Mouse (Mus musculus) Patski (cell line): ENCODE measurements around the gene Gm20696. TPM values are rescaled to one million over a fixed set of nuclear protein-coding genes. Genes with fewer than 3 reads are reported as not detected.
A peak's percentile ranks its signal among the peaks of the same experiment; 100 is the strongest.

Experiments used
- ATAC-seq: fragments of 100-300 bp; one replicate; pipeline ENCODE4 v1.8.0; 2021
- CTCF ChIA-PET: fragments of 350-600 bp; sonication (Branson Sonifier 250); formaldehyde crosslinking; loops from one replicate; lab custom pipeline; 2022; ENCODE audit warnings: inconsistent platforms; lab: Charles Lee
- POLR2A ChIA-PET: fragments of 350-600 bp; sonication (Branson Sonifier 250); formaldehyde crosslinking; loops from one replicate; lab custom pipeline; 2022; ENCODE audit warnings: antibody characterized with exemption, inconsistent platforms; lab: Charles Lee
- DNase-seq: peaks from one replicate; pipeline ENCODE4 v3.0.0-alpha.2; 2011; ENCODE audit warnings: low read depth, low spot score
- H3K27me3 ChIP-seq: fragments of 371-371 bp; one replicate; pipeline ENCODE4 v1.5.1; 2021
- CTCF ChIP-seq: fragments of 100-300 bp; IDR thresholded peaks from one replicate; pipeline ENCODE4 v1.5.1; 2021
- in situ Hi-C: fragments of 300-500 bp; cut with MboI; formaldehyde crosslinking; loops from 3 replicates; pipeline ENCODE4 v1.11.1; 2018; ENCODE audit warnings: low pct_unique_long_range_greater_than_20kb, mixed read lengths
- polyA plus RNA-seq: library from polyadenylated mRNA; unstranded; gene quantifications from one replicate; pipeline ENCODE4 v1.2.3, GENCODE M21; 2021

Gene Gm20696
- polyA plus RNA-seq, 1 experiment from 2014 or later = 0.15 TPM

DNA sequence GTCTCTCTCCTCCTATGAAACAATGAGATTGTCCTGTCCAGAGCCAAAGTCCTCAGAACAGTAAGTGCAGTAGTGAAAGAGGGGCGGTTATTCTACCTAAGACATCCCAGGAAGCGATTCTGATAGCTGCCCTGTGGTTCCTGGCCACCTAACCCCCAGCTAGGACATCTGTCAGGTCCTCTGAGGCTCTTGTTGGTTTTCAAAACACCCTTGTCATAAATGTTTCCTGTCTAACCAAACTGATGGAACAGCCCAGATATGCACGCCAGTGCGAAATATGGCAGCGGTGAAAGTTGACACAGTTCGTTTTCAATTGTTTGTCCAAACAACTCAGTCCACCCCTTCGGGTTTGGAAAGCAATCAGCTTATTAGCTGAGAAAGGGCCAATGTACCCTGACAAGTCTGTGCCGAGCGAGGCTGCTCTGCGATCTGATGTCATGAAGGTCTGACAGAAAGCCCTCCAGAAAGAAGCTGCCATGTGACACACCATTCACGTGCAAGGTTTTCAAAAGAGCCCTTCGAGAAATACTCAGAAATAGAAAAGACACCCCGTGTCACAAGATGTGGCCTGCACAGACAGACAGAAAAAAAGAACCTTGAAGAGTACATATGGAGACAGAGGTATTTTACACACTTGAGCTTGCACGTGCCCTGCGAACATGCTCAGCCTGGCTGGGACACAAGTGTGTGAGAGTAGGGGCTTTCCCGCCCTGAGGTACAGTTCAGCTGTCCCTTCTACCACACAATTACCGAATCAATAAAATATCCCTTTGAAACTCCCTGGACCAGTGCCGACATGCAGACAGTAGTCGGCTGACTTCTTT is 291.9 kb downstream of the Gm20696 start:
- ATAC-seq (no peak), DNase-seq (no peak)
- H3K27me3 ChIP-seq = no peaks in the 10 kb centered on the region
- ChIA-PET POLR2A (no interaction called here), CTCF (interaction anchor here (1.1 to 1.3 kb wide), 2 partner anchors 8 to 56 kb away, joined by 3 to 4 read pairs; no protein-coding TSS in a partner anchor)
- TF ChIP-seq CTCF = no peak
- in situ Hi-C loops = no loop called here

DNA sequence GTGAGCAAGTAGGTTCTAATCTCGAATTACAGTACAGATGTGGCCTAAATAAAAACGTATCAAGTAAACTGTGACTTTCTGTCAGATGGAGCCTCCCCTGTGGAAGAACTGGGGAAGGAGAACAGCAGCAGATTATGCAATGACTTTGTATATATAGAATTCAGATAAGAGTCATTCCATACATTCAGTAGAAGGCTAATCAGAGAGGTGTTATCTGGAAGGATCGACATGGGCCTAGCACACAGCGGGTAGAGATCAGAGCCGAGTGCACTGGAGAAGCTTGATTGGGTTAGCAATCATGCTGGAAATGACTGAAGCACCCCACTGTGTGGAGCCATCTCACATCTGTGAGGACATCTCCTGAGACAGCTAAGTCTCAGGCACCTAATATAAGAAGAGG is 294.2 kb downstream of the Gm20696 start:
- ChIA-PET POLR2A (no interaction called here), CTCF (no interaction called here)
- DNase-seq = no peak
- ATAC-seq = no peak
- no peaks in the 10 kb centered on the region for H3K27me3 ChIP-seq
- TF ChIP-seq CTCF = no peak
- in situ Hi-C loops = no loop called here

DNA sequence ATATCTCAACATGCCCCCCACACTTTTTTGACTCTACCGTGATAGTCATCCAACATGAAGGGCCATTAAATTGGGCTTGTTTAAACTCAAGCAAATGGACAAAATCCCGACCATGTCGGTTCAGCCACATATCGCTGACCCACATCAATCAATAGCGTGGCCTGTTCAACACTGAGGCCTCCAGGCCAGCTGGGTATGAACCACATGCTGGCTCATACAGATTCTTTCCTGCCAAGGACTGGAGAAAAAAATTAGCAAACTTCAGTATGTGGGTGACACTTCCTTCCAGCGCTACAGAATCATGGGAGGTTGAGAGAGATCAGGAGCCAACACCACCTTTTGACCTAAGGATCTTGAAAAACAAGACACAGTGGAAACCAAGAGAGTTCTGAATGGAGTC is 294.6 kb downstream of the Gm20696 start:
- CTCF ChIA-PET = no interaction called here
- no peaks in the 10 kb centered on the region for H3K27me3 ChIP-seq
- no peak for TF ChIP-seq CTCF
- ATAC-seq (no peak), DNase-seq (no peak)
- POLR2A ChIA-PET = no interaction called here
- in situ Hi-C loops = no loop called here

DNA sequence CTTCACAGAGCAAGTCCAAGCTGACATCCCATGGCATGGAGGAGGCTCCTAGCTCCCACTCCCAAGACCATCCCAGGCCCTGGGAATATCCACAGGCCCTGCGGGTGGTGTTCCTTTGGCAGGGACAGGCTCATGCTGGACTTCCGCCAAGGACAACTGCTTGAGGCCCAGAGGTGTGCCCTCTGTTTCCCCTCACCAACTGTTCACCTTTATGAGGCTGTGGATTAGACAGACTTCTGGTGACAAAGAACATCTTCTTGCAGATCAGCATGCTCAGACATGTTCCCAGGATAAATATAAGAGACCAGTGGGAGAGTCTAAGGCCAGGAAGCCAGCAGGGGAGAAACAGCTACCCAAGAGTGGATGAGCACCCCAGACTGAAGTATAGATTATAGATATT is 296.7 kb downstream of the Gm20696 start:
- TF ChIP-seq CTCF = no peak
- ATAC-seq (no peak), DNase-seq (no peak)
- ChIA-PET POLR2A (no interaction called here), CTCF (no interaction called here)
- in situ Hi-C loops = no loop called here
- no peaks in the 10 kb centered on the region for H3K27me3 ChIP-seq

DNA sequence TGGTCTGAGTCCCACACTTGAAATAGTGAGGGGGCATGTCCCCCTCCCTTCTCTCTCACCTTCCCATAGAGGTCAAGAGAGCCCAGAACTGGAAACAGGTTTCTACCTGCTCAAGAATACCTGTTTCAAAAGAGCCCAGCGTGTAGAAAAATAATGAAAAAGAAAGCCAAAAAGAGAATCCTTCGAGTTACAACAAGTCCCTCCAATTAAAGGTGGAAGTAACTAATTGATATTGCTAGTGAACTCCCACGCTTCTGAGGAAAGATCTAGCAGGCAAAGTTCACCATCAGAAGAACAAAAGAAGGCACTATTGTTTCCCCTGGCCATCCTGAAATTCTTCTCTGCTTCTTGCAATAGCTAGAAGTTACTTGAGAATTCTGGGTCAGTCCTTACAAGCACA is 297.4 kb downstream of the Gm20696 start:
- CTCF ChIA-PET = no interaction called here
- ATAC-seq = no peak

DNA sequence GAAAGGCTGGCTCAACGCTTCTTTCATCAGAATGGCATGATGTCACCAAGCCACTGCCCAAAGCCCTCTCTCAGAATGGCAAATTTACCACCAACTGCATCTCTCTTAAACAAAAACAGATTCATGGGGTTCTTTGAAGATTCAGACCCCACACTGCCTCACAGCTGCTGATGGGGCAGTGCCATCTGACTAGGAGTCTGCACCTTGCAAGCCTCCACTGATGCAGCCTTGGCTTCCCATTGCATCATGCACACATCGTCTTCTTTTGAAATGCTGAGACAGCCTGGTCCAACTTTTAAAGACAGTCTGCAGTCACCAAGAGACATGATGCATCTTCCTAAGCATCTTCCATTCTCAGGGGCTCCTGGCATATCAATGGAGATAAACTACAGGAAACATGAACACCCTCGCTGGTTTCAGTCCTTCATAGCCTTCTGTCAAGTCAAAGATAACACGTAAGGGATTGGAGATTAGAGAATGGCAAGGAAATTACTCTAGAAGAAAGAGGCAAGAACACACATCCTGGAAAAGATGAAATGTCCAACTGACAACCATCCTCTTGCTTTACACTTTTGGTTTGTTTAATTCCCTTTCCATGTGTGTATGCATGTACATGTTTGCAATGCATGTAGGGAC is 298.4 kb downstream of the Gm20696 start:
- no peak for TF ChIP-seq CTCF
- ChIA-PET POLR2A (no interaction called here), CTCF (no interaction called here)
- no peak for DNase-seq
- in situ Hi-C loops = no loop called here
- no peak for ATAC-seq
- no peaks in the 10 kb centered on the region for H3K27me3 ChIP-seq

More for the DNA sequence above, 297.4 kb downstream of the Gm20696 start:
- in situ Hi-C loops = no loop called here
- no peak for TF ChIP-seq CTCF
- POLR2A ChIA-PET = no interaction called here
- no peaks in the 10 kb centered on the region for H3K27me3 ChIP-seq
- DNase-seq = no peak

DNA sequence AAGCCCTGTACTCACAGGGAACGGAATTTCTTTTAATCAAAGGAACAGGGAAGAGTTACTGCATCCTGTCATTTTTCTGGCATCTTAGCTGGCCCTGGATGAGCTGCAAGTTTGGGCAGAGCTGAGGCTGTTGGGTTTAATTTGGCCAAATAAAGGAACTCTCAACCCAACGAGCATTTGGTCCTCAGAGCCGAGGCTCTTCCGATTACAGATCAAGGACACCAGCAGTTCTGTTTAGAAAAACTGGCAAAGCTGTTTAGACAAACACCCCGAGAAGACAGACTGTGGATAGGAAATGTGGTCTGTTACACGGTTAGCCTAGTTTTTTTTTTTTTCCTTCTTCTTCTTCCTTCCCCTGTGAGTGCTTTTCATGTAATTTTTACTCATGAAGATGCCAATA is 302.1 kb downstream of the Gm20696 start:
- CTCF ChIA-PET = interaction anchor here (0.7 kb wide), 1 partner anchor 665 kb away, joined by 3 read pairs; no protein-coding TSS in a partner anchor
- ATAC-seq = no peak
- DNase-seq = no peak
- TF ChIP-seq CTCF = no peak
- POLR2A ChIA-PET = interaction anchor here (0.9 kb wide), 1 partner anchor 29 kb away, joined by 3 read pairs; no protein-coding TSS in a partner anchor
- H3K27me3 ChIP-seq = no peaks in the 10 kb centered on the region
- in situ Hi-C loops = no loop called here

DNA sequence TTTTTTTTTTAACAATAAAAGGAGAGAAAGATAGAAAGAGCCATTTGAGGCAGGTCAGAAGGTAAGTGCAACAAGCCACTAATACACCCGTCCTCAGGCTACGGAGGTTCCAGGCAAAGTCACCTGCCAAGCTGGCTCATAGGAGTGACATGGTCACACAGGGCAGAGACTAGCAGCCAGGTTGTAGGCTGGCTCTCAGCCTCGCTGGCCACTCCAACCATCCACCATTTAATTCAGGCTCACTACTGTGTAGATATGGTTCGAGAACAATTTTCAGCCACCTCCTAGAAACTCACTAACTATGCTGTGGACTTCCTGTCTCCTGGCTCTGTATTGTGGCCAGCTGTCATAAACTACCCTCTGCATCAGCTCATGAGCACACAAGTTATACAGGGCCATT is 306.0 kb downstream of the Gm20696 start:
- no peak for TF ChIP-seq CTCF
- H3K27me3 ChIP-seq = no peaks in the 10 kb centered on the region
- CTCF ChIA-PET = no interaction called here
- POLR2A ChIA-PET = no interaction called here
- DNase-seq = no peak
- ATAC-seq = no peak
- in situ Hi-C loops = no loop called here

DNA sequence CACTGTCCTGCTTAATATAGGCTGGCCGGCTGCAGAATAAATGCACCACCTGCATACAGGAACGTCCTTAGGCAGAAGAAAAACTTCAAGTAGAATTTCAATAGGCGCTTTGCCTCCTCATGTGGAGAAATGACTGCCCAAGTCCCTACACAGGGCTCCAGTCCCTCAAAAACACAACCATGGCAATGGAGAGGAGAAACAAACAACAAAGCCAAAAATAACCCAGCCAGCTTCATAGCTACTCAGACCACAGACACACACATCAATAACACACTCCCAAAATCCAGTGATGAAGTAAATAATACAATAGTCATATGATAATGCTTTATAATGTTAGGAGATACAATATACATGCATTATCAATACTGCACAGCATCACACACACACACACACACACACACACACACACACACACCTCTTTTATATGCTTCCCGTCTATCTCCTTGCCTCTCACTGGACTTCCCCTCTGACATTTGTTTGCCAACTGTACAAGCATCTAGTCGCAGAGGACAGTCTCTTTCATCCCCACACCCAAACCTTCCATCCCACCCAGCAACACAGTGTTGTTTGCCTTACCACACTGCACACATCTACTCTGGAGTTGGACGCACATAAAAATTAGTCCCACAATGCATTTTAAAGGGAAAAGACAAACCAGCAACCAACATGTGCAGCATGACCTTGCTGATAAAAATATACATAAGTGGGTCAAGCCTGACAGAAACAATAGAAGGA is 306.7 kb downstream of the Gm20696 start:
- DNase-seq (no peak), ATAC-seq (peak; percentile 21)
- no peaks in the 10 kb centered on the region for H3K27me3 ChIP-seq
- ChIA-PET POLR2A (no interaction called here), CTCF (no interaction called here)
- in situ Hi-C loops = no loop called here
- no peak for TF ChIP-seq CTCF

DNA sequence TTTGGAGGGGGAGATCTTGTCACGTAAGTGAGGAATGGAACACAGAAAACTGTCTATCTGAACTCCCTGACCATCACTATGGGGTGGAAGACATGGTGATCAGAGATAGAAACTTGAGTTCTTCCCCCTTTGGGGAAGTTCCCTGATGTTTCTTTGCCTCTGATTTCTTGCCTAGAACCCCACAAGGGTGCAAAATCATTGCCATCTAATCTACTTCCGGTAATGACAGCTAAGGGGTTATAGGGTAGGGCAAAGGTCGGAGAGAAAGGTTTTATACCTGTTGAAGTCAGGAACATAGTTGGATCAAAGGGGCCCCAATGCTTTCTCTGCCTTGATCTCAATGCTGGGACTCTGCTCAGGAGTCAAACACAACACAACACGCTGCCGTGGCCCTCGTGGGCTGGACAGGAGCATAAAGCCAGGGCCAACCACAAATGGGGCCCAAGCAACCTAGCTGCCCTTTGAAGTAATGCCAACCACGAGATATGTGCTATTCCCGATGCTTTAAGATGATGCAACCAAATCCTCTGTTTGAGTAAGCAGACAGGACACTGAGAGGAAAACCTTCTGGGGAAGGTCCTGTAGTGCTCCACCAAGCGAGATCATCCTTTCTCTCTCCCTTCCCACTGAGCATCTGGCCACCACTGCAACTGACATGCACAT is 307.4 kb downstream of the Gm20696 start:
- ChIA-PET POLR2A (no interaction called here), CTCF (interaction anchor here (1.4 kb wide), 1 partner anchor 10 kb away, joined by 3 read pairs; no protein-coding TSS in a partner anchor)
- in situ Hi-C loops = no loop called here
- no peak for TF ChIP-seq CTCF
- H3K27me3 ChIP-seq = no peaks in the 10 kb centered on the region
- ATAC-seq (peak; percentile 67), DNase-seq (peak; percentile 28)
